Mouse (Mus musculus) embryonic fibroblast, embryonic 13.5 days (primary cell): ENCODE results near the gene Stk32c.

Experiments used
- CTCF ChIP-seq: IDR thresholded peaks from 2 replicates; pipeline ENCODE4 v1.5.1; 2011; ENCODE audit warnings: mild to moderate bottlenecking, control low read depth, low read length, moderate library complexity, borderline replicate concordance; ENCODE audit not compliant: insufficient read depth
- POLR2A ChIP-seq: IDR thresholded peaks from 2 replicates; pipeline ENCODE4 v1.6.1; 2011; ENCODE audit warnings: low read depth, mild to moderate bottlenecking, control low read depth, low read length, moderate library complexity

DNA sequence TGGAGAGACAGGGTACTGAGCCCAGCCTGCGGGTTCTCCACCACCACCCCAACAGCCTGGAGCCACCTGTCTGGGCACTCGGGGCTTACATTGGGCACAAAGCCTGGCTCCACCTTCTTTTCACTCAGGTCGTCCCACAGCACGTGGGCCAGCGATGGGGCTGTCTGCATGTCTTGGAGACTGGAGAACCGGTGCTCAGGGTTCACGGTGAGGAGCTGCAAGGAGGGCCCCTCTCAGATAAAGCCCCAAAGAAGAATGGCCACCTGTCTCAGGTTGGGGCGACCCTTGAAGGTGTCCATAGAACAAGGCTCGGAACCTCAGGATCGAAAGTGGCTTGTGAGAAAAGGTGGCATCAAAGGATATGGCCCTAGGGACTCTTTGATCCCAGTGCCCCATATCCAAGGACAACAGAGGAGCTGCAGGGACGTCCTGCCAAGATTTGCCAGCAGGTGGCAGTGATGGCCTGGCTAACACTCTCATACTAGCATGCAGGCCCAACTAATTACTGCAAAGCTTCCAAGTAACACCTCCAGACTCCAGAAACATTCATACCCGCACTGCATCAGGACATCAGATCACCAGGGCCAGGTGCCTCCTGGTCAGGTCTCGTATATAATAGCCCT lies 93.8 kb downstream of the Stk32c start:
- TF ChIP-seq POLR2A (no peak), CTCF (peak; percentile 97)
